Mouse (Mus musculus) cerebellum, adult 2 months (tissue): ENCODE data around the gene Lmx1a.

Experiments
- CTCF ChIP-seq: fragments of 200-500 bp; IDR thresholded peaks from 2 replicates; pipeline ENCODE4 v1.5.1; 2011; ENCODE audit warnings: low read depth, mild to moderate bottlenecking, control low read depth, low read length, moderate library complexity, borderline replicate concordance; ENCODE audit not compliant: insufficient read depth
- POLR2A ChIP-seq: fragments of 200-500 bp; IDR thresholded peaks from 2 replicates; pipeline ENCODE4 v1.6.1; 2011; ENCODE audit warnings: low read length, control low read depth, borderline replicate concordance; ENCODE audit not compliant: insufficient read depth

- no peak for TF ChIP-seq CTCF
- no peak for TF ChIP-seq POLR2A
These were observed 16.5 kb upstream of the Lmx1a start for GRCm38 (mm10) chr1:167672433-167672987.
